Mouse (Mus musculus): ENCODE measurements around the gene Clec9a.

DNA sequence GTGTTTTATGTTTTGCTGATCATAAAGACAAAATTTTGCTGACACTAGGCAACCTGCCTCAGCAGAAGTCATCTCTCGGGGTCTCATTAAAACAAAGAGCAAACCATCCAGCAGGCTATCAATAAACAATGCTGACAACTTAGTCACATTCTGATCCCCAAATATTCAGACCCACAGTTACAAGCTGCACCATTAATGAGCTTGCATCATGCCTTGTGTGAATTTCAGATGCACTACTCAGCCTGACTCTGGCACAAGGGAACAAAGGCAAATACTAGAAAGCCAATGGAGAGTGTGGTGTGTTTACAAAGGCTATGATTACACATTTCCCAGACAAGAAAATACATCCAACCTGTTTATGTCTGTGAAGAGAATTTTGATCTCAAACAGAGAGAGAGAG, 5.5 kb downstream of the Clec9a start:
- no peak for TF ChIP-seq GATA1 (IDR thresholded peaks at IDR 0.05; ENCODE audit: borderline replicate concordance, low read length)
- no peak for TF ChIP-seq FLI1 (IDR thresholded peaks at IDR 0.05; ENCODE audit: low read length)
